In the genomic region with DNA sequence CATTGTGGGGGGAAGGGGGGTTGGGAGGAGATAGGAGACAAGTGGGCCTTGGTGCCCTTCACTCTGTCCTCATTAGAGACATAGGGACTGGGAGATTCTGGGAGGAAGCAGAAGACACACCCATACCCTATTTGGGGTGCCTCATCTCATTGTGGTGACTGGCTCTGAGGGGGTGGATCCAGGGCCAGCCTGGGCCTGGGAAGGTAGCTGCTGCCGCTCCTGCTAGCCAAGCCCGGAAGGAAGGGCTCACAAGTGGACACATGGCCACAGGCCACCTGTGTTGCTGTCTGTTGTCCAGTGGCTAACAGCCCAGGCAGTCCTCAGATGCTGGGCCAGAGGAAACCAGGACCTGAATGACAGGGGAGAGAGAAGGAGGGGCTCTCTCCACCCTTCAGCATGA, we compare ENCODE assay signal across 8 mouse cellular contexts. TPM values are rescaled to one million over a fixed set of nuclear protein-coding genes. Genes with fewer than 3 reads are reported as not detected.
DNase-seq lines count a peak whose midpoint lies in the region; ATAC-seq and TF ChIP-seq lines count a peak whose summit lies in the region.

No protein-coding gene starts in this region.

- TF ChIP-seq CTCF in liver, postnatal 0 days (IDR thresholded peaks at IDR 0.05; ENCODE audit: low read depth): no peak

- no peaks in the 10 kb centered on the region for H3K9me3 ChIP-seq in heart, embryonic 14.5 days (ENCODE audit: control insufficient read depth, low read length)
- H3K9me3 ChIP-seq in liver, postnatal 0 days (ENCODE audit: low read length): no peaks in the 10 kb centered on the region

- H3K27ac ChIP-seq in brown adipose tissue, adult 24 weeks (replicated peaks; ENCODE audit: low read depth, low read length): peak overlapping the region; percentile 70
- peak overlapping the region; percentile 84 to 90 for H3K27ac ChIP-seq in heart, embryonic 14.5 days (replicated peaks in 1 of 2; ENCODE audit: control insufficient read depth in 1 of 2, insufficient read depth in 1 of 2, low read depth in 2 of 2, low read length in 2 of 2)
- H3K27ac ChIP-seq in liver, postnatal 0 days (ENCODE audit: low read depth): peak overlapping the region; percentile 60

- no peaks in the 10 kb centered on the region for H3K27me3 ChIP-seq in heart, embryonic 14.5 days (ENCODE audit: control insufficient read depth, insufficient read depth, low read length)
- 0 out of 2 replicates have a peak, but pooled peaks cover 5% of the 10 kb centered on the region for H3K27me3 ChIP-seq in liver, postnatal 0 days (ENCODE audit: insufficient read depth, low read length)

- peaks cover 22% of the 10 kb centered on the region for H3K36me3 ChIP-seq in heart, embryonic 14.5 days (ENCODE audit: control insufficient read depth, insufficient read depth, low read length)
- H3K36me3 ChIP-seq in liver, postnatal 0 days (replicated peaks; ENCODE audit: insufficient read depth, low read length): 0 out of 2 replicates have a peak, but pooled peaks cover 4% of the 10 kb centered on the region

- TF ChIP-seq EP300 in liver, postnatal 0 days (IDR thresholded peaks at IDR 0.05; ENCODE audit: low read depth): no peak

- H3K4me3 ChIP-seq in brown adipose tissue, adult 24 weeks (ENCODE audit: insufficient read depth, low read depth, low read length): peak overlapping the region; percentile 16
- H3K4me3 ChIP-seq in heart, embryonic 14.5 days (ENCODE audit: control insufficient read depth in 1 of 2, insufficient read depth in 1 of 2, low read depth in 1 of 2, low read length in 2 of 2): no peak overlapping the region
- no peak overlapping the region for H3K4me3 ChIP-seq in liver, postnatal 0 days (ENCODE audit: low read depth, low read length)

- DNase-seq in kidney, postnatal 10 days: peak; percentile 43
- no peak for DNase-seq in kidney, adult 8-10 months
- DNase-seq in liver, postnatal 0 days: no peak
- no peak for DNase-seq in adrenal gland, adult 8-10 months
- no peak for DNase-seq in ovary, postnatal 10 days (ENCODE audit: low spot score)
- DNase-seq in retina, embryonic 14.5 days (ENCODE audit: low spot score): no peak

- 0 out of 2 replicates have a peak overlapping the region, but pooled peaks have one; percentile 36 for H3K9ac ChIP-seq in heart, embryonic 14.5 days (ENCODE audit: low read length)
- H3K9ac ChIP-seq in liver, postnatal 0 days (replicated peaks): no peak overlapping the region

- no peak for ATAC-seq in heart, embryonic 14.5 days (ENCODE audit: insufficient number of reproducible peaks, insufficient read depth, low FRiP score, low read depth)
- ATAC-seq in liver, postnatal 0 days: no peak

- H3K4me1 ChIP-seq in brown adipose tissue, adult 24 weeks (ENCODE audit: control insufficient read depth, insufficient read depth, insufficient read length, low read length): peaks cover 17% of the 10 kb centered on the region
- H3K4me1 ChIP-seq in heart, embryonic 14.5 days (ENCODE audit: control insufficient read depth in 2 of 2, insufficient read depth in 2 of 2, low read length in 2 of 2): peaks cover 35 to 52% of the 10 kb centered on the region in 2 experiments
- peaks cover 43% of the 10 kb centered on the region for H3K4me1 ChIP-seq in liver, postnatal 0 days (ENCODE audit: insufficient read depth)

- 27% methylated on average over 2 of the region's 2 CpGs for WGBS in heart, embryonic 14.5 days
- WGBS in liver, postnatal 0 days (ENCODE audit: insufficient replicate concordance): 34% methylated on average over 2 of the region's 2 CpGs

- peak overlapping the region; percentile 49 for H3K4me2 ChIP-seq in heart, embryonic 14.5 days (ENCODE audit: low read length)
- H3K4me2 ChIP-seq in liver, postnatal 0 days (ENCODE audit: low read depth, low read length): peak overlapping the region; percentile 49

RNA-seq across cellular contexts. Expression of a gene that starts 2.9 kb away (rescaled TPM):
- 10.7 and 14.1 TPM in 2 replicates for polyA plus RNA-seq in brown adipose tissue, adult 24 weeks (2012; ENCODE audit: insufficient read depth, insufficient read length, missing spikeins)
- polyA plus RNA-seq in heart, embryonic 14.5 days (2014; fragmentation: Nextera tagmentation; extraction: Ambion mirVana): 6.8 and 7.0 TPM in 2 replicates
- 2.5 and 2.7 TPM in 2 replicates for polyA plus RNA-seq in liver, postnatal 0 days (2015; fragmentation: Nextera tagmentation; extraction: Ambion mirVana)
- 10 to 100 TPM in 2 of 4 experiments, 1 to 10 TPM in 2; 5.5 to 12.8 (median 8.9) TPM for total RNA-seq in adrenal gland, adult 8-10 months (2022)

RNA-seq across cellular contexts. Expression of a gene that starts 10.0 kb away (rescaled TPM):
- 20.9 and 27.6 TPM in 2 replicates for polyA plus RNA-seq in brown adipose tissue, adult 24 weeks (2012; ENCODE audit: insufficient read depth, insufficient read length, missing spikeins)
- 38.8 and 42.5 TPM in 2 replicates for polyA plus RNA-seq in heart, embryonic 14.5 days (2014; fragmentation: Nextera tagmentation; extraction: Ambion mirVana)
- 20.1 and 21.6 TPM in 2 replicates for polyA plus RNA-seq in liver, postnatal 0 days (2015; fragmentation: Nextera tagmentation; extraction: Ambion mirVana)
- 10 to 100 TPM; 31.2 to 40.7 (median 34.4) TPM for total RNA-seq in adrenal gland, adult 8-10 months (2022)

RNA-seq across cellular contexts. Expression of a gene that starts 11.2 kb away (rescaled TPM):
- polyA plus RNA-seq in brown adipose tissue, adult 24 weeks (2012; ENCODE audit: insufficient read depth, insufficient read length, missing spikeins): 19.2 and 21.2 TPM in 2 replicates
- 73.4 and 73.5 TPM in 2 replicates for polyA plus RNA-seq in heart, embryonic 14.5 days (2014; fragmentation: Nextera tagmentation; extraction: Ambion mirVana)
- 37.1 and 37.2 TPM in 2 replicates for polyA plus RNA-seq in liver, postnatal 0 days (2015; fragmentation: Nextera tagmentation; extraction: Ambion mirVana)
- total RNA-seq in adrenal gland, adult 8-10 months (2022): 10 to 100 TPM; 33.5 to 42.5 (median 37.2) TPM

RNA-seq across cellular contexts. Expression of a gene that starts 38.2 kb away (rescaled TPM):
- 9.0 and 15.7 TPM in 2 replicates for polyA plus RNA-seq in brown adipose tissue, adult 24 weeks (2012; ENCODE audit: insufficient read depth, insufficient read length, missing spikeins)
- 17.3 and 18.6 TPM in 2 replicates for polyA plus RNA-seq in heart, embryonic 14.5 days (2014; fragmentation: Nextera tagmentation; extraction: Ambion mirVana)
- polyA plus RNA-seq in liver, postnatal 0 days (2015; fragmentation: Nextera tagmentation; extraction: Ambion mirVana): 15.5 and 19.5 TPM in 2 replicates
- total RNA-seq in adrenal gland, adult 8-10 months (2022): 10 to 100 TPM; 24.9 to 36.2 (median 29.7) TPM

RNA-seq across cellular contexts. Expression of a gene that starts 46.8 kb away (rescaled TPM):
- 0.52 TPM in 1 of 2 replicates, not detected in the other for polyA plus RNA-seq in brown adipose tissue, adult 24 weeks (2012; ENCODE audit: insufficient read depth, insufficient read length, missing spikeins)
- polyA plus RNA-seq in heart, embryonic 14.5 days (2014; fragmentation: Nextera tagmentation; extraction: Ambion mirVana): 0.19 and 0.20 TPM in 2 replicates
- not detected in 2 replicates for polyA plus RNA-seq in liver, postnatal 0 days (2015; fragmentation: Nextera tagmentation; extraction: Ambion mirVana)
- under 1 TPM; 0.06 to 0.15 (median 0.11) TPM for total RNA-seq in adrenal gland, adult 8-10 months (2022)
